Mouse (Mus musculus) cerebral cortex, adult 2 months (tissue): ENCODE measurements around the gene Ccdc88c.

Experiments
- WGBS: fragments of 180-500 bp; shearing (Covaris S2); methylation state at CpG from one replicate; pipeline ENCODE4 v1.1.7; 2018; 5-methylcytosine and 5-hydroxymethylcytosine counted together

Gene Ccdc88c

GRCm38 (mm10) chr12:100965298-100965697 is 63.6 kb downstream of the Ccdc88c start:
- WGBS = 50% methylated on average over 3 of the region's 3 CpGs

- WGBS = 50% methylated on average over 15 of the region's 15 CpGs
Measured at GRCm38 (mm10) chr12:100958621-100959592, 69.9 kb downstream of the Ccdc88c start.

- WGBS = 36% methylated on average over 5 of the region's 5 CpGs
Measured at GRCm38 (mm10) chr12:100958006-100958405, 70.8 kb downstream of the Ccdc88c start.

GRCm38 (mm10) chr12:100957257-100957656 is 71.6 kb downstream of the Ccdc88c start:
- WGBS = 66% methylated on average over 3 of the region's 3 CpGs

- WGBS = 57% methylated on average over 4 of the region's 4 CpGs
Measured at GRCm38 (mm10) chr12:100956825-100957224, 72.0 kb downstream of the Ccdc88c start.

- 100% methylated on average over 2 of the region's 2 CpGs for WGBS
Measured at GRCm38 (mm10) chr12:100956028-100956427, 72.8 kb downstream of the Ccdc88c start.

- 87% methylated on average over 8 of the region's 8 CpGs for WGBS
Measured at GRCm38 (mm10) chr12:100953926-100954325, 74.9 kb downstream of the Ccdc88c start.

- WGBS = 30% methylated on average over 9 of the region's 9 CpGs
Measured at GRCm38 (mm10) chr12:100952193-100952931, 76.5 kb downstream of the Ccdc88c start.

GRCm38 (mm10) chr12:100949146-100949545 is 79.7 kb downstream of the Ccdc88c start:
- WGBS = 66% methylated on average over 5 of the region's 5 CpGs

- 87% methylated on average over 6 of the region's 6 CpGs for WGBS
Measured at GRCm38 (mm10) chr12:100948021-100948420, 80.8 kb downstream of the Ccdc88c start.

GRCm38 (mm10) chr12:100945948-100946347 is 82.9 kb downstream of the Ccdc88c start:
- WGBS = 91% methylated on average over 12 of the region's 12 CpGs

- WGBS = 83% methylated on average over 12 of the region's 12 CpGs
Measured at GRCm38 (mm10) chr12:100945501-100945900, 83.4 kb downstream of the Ccdc88c start.

GRCm38 (mm10) chr12:100944921-100945336 is 83.9 kb downstream of the Ccdc88c start:
- WGBS = 71% methylated on average over 21 of the region's 21 CpGs

GRCm38 (mm10) chr12:100943146-100943545 is 85.7 kb downstream of the Ccdc88c start:
- 55% methylated on average over 4 of the region's 4 CpGs for WGBS

GRCm38 (mm10) chr12:100941361-100941760 is 87.5 kb downstream of the Ccdc88c start:
- WGBS = 76% methylated on average over 3 of the region's 3 CpGs

GRCm38 (mm10) chr12:100937441-100938360 is 91.2 kb downstream of the Ccdc88c start:
- 62% methylated on average over 21 of the region's 21 CpGs for WGBS

- 61% methylated on average over 4 of the region's 4 CpGs for WGBS
Measured at GRCm38 (mm10) chr12:100936737-100937136, 92.1 kb downstream of the Ccdc88c start.

- WGBS = 13% methylated on average over 2 of the region's 2 CpGs
Measured at GRCm38 (mm10) chr12:100936116-100936515, 92.7 kb downstream of the Ccdc88c start.

GRCm38 (mm10) chr12:100934796-100935195 is 94.1 kb downstream of the Ccdc88c start:
- 59% methylated on average over 5 of the region's 5 CpGs for WGBS

- 93% methylated on average over 14 of the region's 14 CpGs for WGBS
Measured at GRCm38 (mm10) chr12:100931653-100932052, 97.2 kb downstream of the Ccdc88c start.

- 89% methylated on average over 9 of the region's 9 CpGs for WGBS
Measured at GRCm38 (mm10) chr12:100928286-100928685, 100.6 kb downstream of the Ccdc88c start.
